Mouse (Mus musculus) CH12.LX (cell line): Measurements from ENCODE around the gene P4ha1.

Source experiments
- CTCF ChIP-seq, 2 experiments: IDR thresholded peaks in 1 of 2; conservative IDR thresholded peaks in 1 of 2; 2 replicates each; pipeline ENCODE4 v1.5.1; 2011 to 2012; ENCODE audit warnings: low read depth in 2 of 2, low read length in 2 of 2, improper control_type of control experiment in 1 of 2, inconsistent platforms in 1 of 2, mild to moderate bottlenecking in 1 of 2, moderate library complexity in 1 of 2
- MAZ ChIP-seq: IDR thresholded peaks from 2 replicates; pipeline ENCODE4 v1.6.1; 2012; ENCODE audit warnings: low read depth, mild to moderate bottlenecking, inconsistent platforms, low read length, improper control_type of control experiment, moderate library complexity
- MYC ChIP-seq: IDR thresholded peaks from 2 replicates; pipeline ENCODE4 v1.6.1; 2011; ENCODE audit warnings: low read depth, mild to moderate bottlenecking, improper control_type of control experiment, low read length
- POLR2A ChIP-seq: IDR thresholded peaks from 2 replicates; pipeline ENCODE4 v1.6.1; 2011; ENCODE audit warnings: low read depth, mild to moderate bottlenecking, improper control_type of control experiment, low read length
- SIN3A ChIP-seq: IDR thresholded peaks from 2 replicates; pipeline ENCODE4 v1.6.1; 2012; ENCODE audit warnings: low read length, improper control_type of control experiment, inconsistent platforms
- USF2 ChIP-seq: conservative IDR thresholded peaks from 2 replicates; pipeline ENCODE4 v1.6.1; 2011; ENCODE audit warnings: low read depth, low read length, improper control_type of control experiment
- ZC3H11A ChIP-seq: IDR thresholded peaks from 2 replicates; pipeline ENCODE4 v1.6.1; 2012; ENCODE audit warnings: low read depth, mild to moderate bottlenecking, inconsistent platforms, low read length, improper control_type of control experiment

DNA sequence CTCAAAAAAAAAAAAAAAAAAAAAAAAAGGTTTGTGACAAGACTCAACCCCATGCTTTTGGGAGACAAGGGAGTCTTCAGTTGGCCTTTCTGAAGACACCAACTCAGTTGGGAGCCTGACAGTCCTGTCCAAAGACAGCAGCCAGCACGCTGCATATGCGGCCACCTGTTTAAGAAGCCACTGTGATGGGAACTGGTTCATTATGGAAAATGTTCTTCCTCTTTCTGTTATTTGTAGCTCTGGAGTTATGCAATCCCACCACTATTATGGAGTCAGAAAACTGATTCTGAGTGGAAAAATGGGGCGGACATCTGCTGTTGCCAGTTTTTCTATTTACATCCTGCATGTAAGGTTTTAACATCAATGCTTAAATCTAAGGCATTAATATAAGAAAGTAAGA is 66.6 kb downstream of the P4ha1 start:
- TF ChIP-seq MYC (no peak), MAZ (no peak), SIN3A (no peak), USF2 (no peak), ZC3H11A (no peak), CTCF (conservative IDR thresholded peaks at IDR 0.05 in 1 of 2, IDR thresholded peaks at IDR 0.05 in 1 of 2; ENCODE audit: low read depth in 2 of 2, low read length in 2 of 2) (no peak), POLR2A (no peak)
